Mouse (Mus musculus) erythroblast, embryonic 14.5 days (primary cell): ENCODE data around the gene Pld2.

ENCODE experiments used
- GATA1 ChIP-seq: IDR thresholded peaks from 2 replicates; pipeline ENCODE4 v1.6.1; 2012; ENCODE audit warnings: low read length, inconsistent platforms, mixed read lengths
- TAL1 ChIP-seq: IDR thresholded peaks from 3 replicates; pipeline ENCODE4 v1.6.1; 2012; ENCODE audit warnings: low read length, inconsistent platforms, mixed read lengths

- no peak for TF ChIP-seq GATA1
- TF ChIP-seq TAL1, result no peak
These were observed 43.9 kb downstream of the Pld2 start for GRCm38 (mm10) chr11:70583775-70584174.
